In genomic region chr16:93015636-93016035, GRCm38 (mm10) we compare ENCODE assay signal across 19 mouse cellular contexts.
"Had no signal": no experiment of that assay in that cellular context is flagged by ENCODE, and none has a peak within 500 bp of the region (broad histone marks: within the 10 kb centered on the region; RNA-seq: fewer than 3 reads in every experiment).

No protein-coding gene starts in this region.

- H3K27ac ChIP-seq: lung, embryonic 15.5 days; macrophage; midbrain, embryonic 13.5 days; midbrain, embryonic 15.5 days; neural tube, embryonic 12.5 days had no signal

- H3K4me1 ChIP-seq: midbrain, embryonic 13.5 days; midbrain, embryonic 15.5 days; neural tube, embryonic 12.5 days had no signal

- H3K9ac ChIP-seq: lung, embryonic 15.5 days; midbrain, embryonic 13.5 days; midbrain, embryonic 15.5 days; neural tube, embryonic 12.5 days had no signal

- H3K4me2 ChIP-seq: lung, embryonic 15.5 days; midbrain, embryonic 11.5 days; midbrain, embryonic 13.5 days; midbrain, embryonic 15.5 days; neural tube, embryonic 12.5 days had no signal

- H3K27me3 ChIP-seq: lung, embryonic 15.5 days; midbrain, embryonic 13.5 days; midbrain, embryonic 15.5 days; neural tube, embryonic 12.5 days had no signal

- H3K36me3 ChIP-seq: lung, embryonic 15.5 days; midbrain, embryonic 13.5 days; midbrain, embryonic 15.5 days; neural tube, embryonic 12.5 days had no signal

- H3K4me3 ChIP-seq: lung, embryonic 15.5 days; megakaryocyte, embryonic 14.5 days; midbrain, embryonic 13.5 days; midbrain, embryonic 15.5 days; neural tube, embryonic 12.5 days had no signal

- ATAC-seq: lung, postnatal 0 days; midbrain, embryonic 13.5 days; midbrain, embryonic 15.5 days had no signal

- H3K9me3 ChIP-seq: lung, embryonic 15.5 days; megakaryocyte, embryonic 14.5 days; midbrain, embryonic 13.5 days; midbrain, embryonic 15.5 days; neural tube, embryonic 12.5 days had no signal

- DNase-seq: lung, adult 2 months; lung, postnatal 14 days; lung, postnatal 36 days; retina, postnatal 1 day; right cerebral cortex, adult 18-20 months; right cerebral cortex, postnatal 25 days; right cerebral cortex, postnatal 4 days; spleen, adult 18-20 months; thymus, adult 18-20 months; thymus, postnatal 14 days; thymus, postnatal 36 days had no signal
